Mouse (Mus musculus) sigmoid colon, adult 10 weeks (tissue): Measurements from ENCODE around the gene Draxin. TPM values are rescaled to one million over a fixed set of nuclear protein-coding genes. Genes with fewer than 3 reads are reported as not detected.

ENCODE experiments used
- polyA plus RNA-seq: library from polyadenylated mRNA; stranded (reverse); fragments of 350-450 nt; fragmentation: Illumina TruSeq; extraction: RNeasy Lipid Tissue Mini Kit (QIAGEN cat#74804); gene quantifications from one replicate; pipeline ENCODE4 v1.2.3, GENCODE M21; 2014; ENCODE audit warnings: low read depth, low replicate concordance

Gene Draxin
- polyA plus RNA-seq: 0.16 TPM

GRCm38 (mm10) chr4:148130561-148131413 lies at the start of gene Draxin:
Draxin (minus strand) TSS chr4:148130698.

GRCm38 (mm10) chr4:148160436-148161390 lies 30.2 kb upstream of the Draxin start, which contains the start of the genes Fbxo44 and Fbxo2:
Fbxo44 (minus strand) TSS chr4:148160482.
Fbxo2 (plus strand) TSS chr4:148160621.

GRCm38 (mm10) chr4:148151267-148152168 lies 21.0 kb upstream of the Draxin start, which contains the start of gene Fbxo6:
Fbxo6 (minus strand) TSS chr4:148152140.

GRCm38 (mm10) chr4:148130133-148130532 lies 365 bp downstream of the Draxin start, which contains the start of gene Mad2l2:
Mad2l2 (plus strand) TSS chr4:148130384.

GRCm38 (mm10) chr4:148087907-148088527 lies 42.5 kb downstream of the Draxin start, which contains the start of gene Agtrap:
Agtrap (minus strand) TSS chr4:148088031.

Other genes with a start within 250 kb of the Draxin start
- 21.8 TPM for gene Mfn2, start 226.0 kb downstream of the Draxin start, polyA plus RNA-seq
- 1.1 TPM for gene Plod1, start 193.9 kb downstream of the Draxin start, polyA plus RNA-seq
- gene 2510039O18Rik, start 189.8 kb downstream of the Draxin start, polyA plus RNA-seq: 16.7 TPM
- gene Nppb, start 144.9 kb downstream of the Draxin start, polyA plus RNA-seq: not detected
- gene Nppa, start 130.0 kb downstream of the Draxin start, polyA plus RNA-seq: not detected
- gene Clcn6, start 91.9 kb downstream of the Draxin start, polyA plus RNA-seq: 2.4 TPM
- 2.0 TPM for gene Mthfr, start 91.6 kb downstream of the Draxin start, polyA plus RNA-seq
- 11.2 TPM for gene Agtrap, start 42.7 kb downstream of the Draxin start, polyA plus RNA-seq
- 1.2 TPM for gene Mad2l2, start 314 bp downstream of the Draxin start, polyA plus RNA-seq
- gene Fbxo6, start 21.4 kb upstream of the Draxin start, polyA plus RNA-seq: 0.88 TPM
- 1.6 TPM for gene Fbxo44, start 29.8 kb upstream of the Draxin start, polyA plus RNA-seq
- not detected for gene Fbxo2, start 29.9 kb upstream of the Draxin start, polyA plus RNA-seq
- not detected for gene Disp3, start 157.3 kb upstream of the Draxin start, polyA plus RNA-seq